18 mouse cellular contexts compared by ENCODE assay signal in genomic region chr10:40354081-40354480, GRCm38 (mm10). TPM values are rescaled to one million over a fixed set of nuclear protein-coding genes. Genes with fewer than 3 reads are reported as not detected.
DNase-seq lines count a peak whose midpoint lies in the region; TF ChIP-seq lines count a peak whose summit lies in the region.
"Had no signal": no experiment of that assay in that cellular context is flagged by ENCODE, and none has a peak within 500 bp of the region (broad histone marks: within the 10 kb centered on the region; RNA-seq: fewer than 3 reads in every experiment).

No protein-coding gene starts in this region.

- no peak overlapping the region for H3K4me3 ChIP-seq in layer of hippocampus, adult 2 months
- H3K4me3 ChIP-seq: forebrain, embryonic 10.5 days; forebrain, embryonic 13.5 days; heart, adult 2 months; hindbrain, embryonic 12.5 days; hindbrain, embryonic 15.5 days had no signal

- peak overlapping the region; percentile 43; the same call in 1 of the 2 replicates for H3K27ac ChIP-seq in layer of hippocampus, adult 2 months
- H3K27ac ChIP-seq: forebrain, embryonic 10.5 days; forebrain, embryonic 13.5 days; heart, adult 2 months; hindbrain, embryonic 12.5 days; hindbrain, embryonic 15.5 days had no signal

- TF ChIP-seq CTCF in layer of hippocampus, adult 2 months (conservative IDR thresholded peaks at IDR 0.05) = no peak

- DNase-seq in adrenal gland, adult 2 months = peak; percentile 25
- DNase-seq in adrenal gland, postnatal 10 days = no peak
- no peak for DNase-seq in layer of hippocampus, adult 2 months (ENCODE audit: low spot score in 2 of 2)
- no peak for DNase-seq in layer of hippocampus, adult 9-11 months
- DNase-seq in ZHBTc4 (ENCODE audit: low read depth, low spot score) = peak; percentile 37
- no peak for DNase-seq in ovary, postnatal 10 days (ENCODE audit: low spot score)
- DNase-seq in gastrocnemius, adult 18-20 months (ENCODE audit: low spot score) = no peak
- DNase-seq: B cell, adult 2 months; cerebellum, adult 11 months; cerebellum, adult 8-10 months; cerebellum, postnatal 14 days; forebrain, postnatal 0 days; gastrocnemius, postnatal 25 days had no signal

RNA-seq across cellular contexts. Expression of gene Cdk19, which starts 14.7 kb away (rescaled TPM):
- 10 to 100 TPM in 1 of 2 experiments, 1 to 10 TPM in 1; 8.7 to 12.7 TPM for total RNA-seq in adrenal gland, adult 2 months (2021)
- 5.2 and 5.8 TPM in 2 replicates for polyA plus RNA-seq in adrenal gland, adult 2 months (2012; rRNA removed)
- 10 to 100 TPM; 11.9 to 12.9 TPM for total RNA-seq in adrenal gland, postnatal 10 days (2021)
- 10 to 100 TPM; 34.4 to 34.6 TPM for total RNA-seq in layer of hippocampus, adult 2 months (2021)
- 10 to 100 TPM in 1 of 2 experiments, 1 to 10 TPM in 1; 5.9 to 20.5 TPM for total RNA-seq in gastrocnemius, adult 18-20 months (2021)

RNA-seq across cellular contexts. Expression of gene Amd1, which starts 52.1 kb away (rescaled TPM):
- total RNA-seq in adrenal gland, adult 2 months (2021) = 10 to 100 TPM; 39.5 to 47.5 TPM
- 1.8 and 2.0 TPM in 2 replicates for polyA plus RNA-seq in adrenal gland, adult 2 months (2012; rRNA removed)
- total RNA-seq in adrenal gland, postnatal 10 days (2021) = 10 to 100 TPM; 30.2 to 31.8 TPM
- total RNA-seq in layer of hippocampus, adult 2 months (2021) = 10 to 100 TPM; 81.6 to 83.1 TPM
- 100 to 1,000 TPM; 133 to 436 TPM for total RNA-seq in gastrocnemius, adult 18-20 months (2021)

Comparison
In these comparisons a context has a peak if more than half of its experiments do, and no peak if none do; other contexts are left out.
1. DNase-seq: peak in adrenal gland, adult 2 months (single experiment) and ZHBTc4 (single experiment); none in adrenal gland, postnatal 10 days (single experiment), layer of hippocampus, adult 2 months (0 of 2), layer of hippocampus, adult 9-11 months (single experiment), ovary, postnatal 10 days (single experiment) and gastrocnemius, adult 18-20 months (single experiment).